Mouse (Mus musculus) lung, postnatal 0 days (tissue): Measurements from ENCODE around the gene Prkcb.

Experiments used
- CTCF ChIP-seq: IDR thresholded peaks from 2 replicates; pipeline ENCODE4 v1.5.1; 2016; ENCODE audit warnings: antibody characterized with exemption, mild to moderate bottlenecking
- EP300 ChIP-seq: IDR thresholded peaks from 2 replicates; pipeline ENCODE4 v1.6.1; 2016; ENCODE audit warnings: antibody characterized with exemption, mild to moderate bottlenecking, control low read depth

- TF ChIP-seq CTCF, result no peak
- TF ChIP-seq EP300, result no peak
Observed at GRCm38 (mm10) chr7:122492041-122492440, 203.5 kb downstream of the Prkcb start.
